Mouse (Mus musculus): ENCODE measurements around the gene Vwa2. TPM values are rescaled to one million over a fixed set of nuclear protein-coding genes. Genes with fewer than 3 reads are reported as not detected.

Gene Vwa2
- total and polyA plus RNA-seq, 3 experiments, result not detected

DNA sequence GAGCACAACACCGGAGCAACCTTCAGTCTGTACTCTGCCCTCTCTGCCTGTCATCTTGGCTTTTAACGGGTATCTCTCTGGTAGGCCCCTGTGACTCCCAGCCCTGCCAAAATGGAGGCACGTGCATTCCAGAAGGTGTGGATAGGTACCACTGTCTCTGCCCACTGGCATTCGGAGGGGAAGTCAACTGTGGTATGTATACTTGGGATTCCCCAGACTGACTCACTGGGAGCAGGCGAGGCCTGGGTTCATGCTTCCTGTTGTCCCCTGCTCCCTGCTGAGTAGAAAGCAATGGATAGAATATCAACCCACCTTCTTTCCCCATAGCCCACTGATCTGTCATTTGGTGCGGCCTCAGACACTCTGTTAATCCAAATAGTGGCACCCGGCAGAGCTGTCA is 31.3 kb downstream of the Vwa2 start:
- Histone ChIP-seq H3K27ac (ENCODE audit: control insufficient read depth, low read depth, low read length) (no peak overlapping the region), H3K27me3 (ENCODE audit: control insufficient read depth in 1 of 2, insufficient read depth in 2 of 2, low read length in 2 of 2) (no peaks in the 10 kb centered on the region), H3K79me2 (ENCODE audit: control insufficient read depth, insufficient read depth, low read length, poor library complexity) (no peaks in the 10 kb centered on the region), H3K36me3 (ENCODE audit: control insufficient read depth in 1 of 2, insufficient read depth in 2 of 2, low read length in 2 of 2) (no peaks in the 10 kb centered on the region), H3K4me3 (ENCODE audit: control insufficient read depth in 1 of 2, insufficient read depth in 1 of 2, low read depth in 2 of 2, low read length in 2 of 2) (no peak overlapping the region), H3K4me1 (ENCODE audit: control insufficient read depth in 1 of 2, insufficient read depth in 2 of 2, low read length in 2 of 2) (no peaks in the 10 kb centered on the region), H3K9ac (ENCODE audit: control insufficient read depth, low read depth, low read length, poor library complexity, severe bottlenecking) (no peak overlapping the region), H3K9me3 (replicated peaks; ENCODE audit: insufficient read depth, low read length) (no peaks in the 10 kb centered on the region)
- TF ChIP-seq E2F4 (IDR thresholded peaks at IDR 0.05; ENCODE audit: borderline replicate concordance, low read depth, low read length) (no peak), POLR2AphosphoS5 (IDR thresholded peaks at IDR 0.05; ENCODE audit: borderline replicate concordance, low read depth, low read length) (no peak), TCF12 (IDR thresholded peaks at IDR 0.05; ENCODE audit: low read depth, low read length) (no peak), SIN3A (IDR thresholded peaks at IDR 0.05; ENCODE audit: low read length) (no peak), TAL1 (IDR thresholded peaks at IDR 0.05; ENCODE audit: low read length) (no peak), MXI1 (IDR thresholded peaks at IDR 0.05; ENCODE audit: low read depth, low read length) (no peak), MAX (IDR thresholded peaks at IDR 0.05; ENCODE audit: low read length) (no peak), USF2 (IDR thresholded peaks at IDR 0.05; ENCODE audit: borderline replicate concordance in 1 of 2, insufficient read depth in 1 of 2, low read depth in 1 of 2, low read length in 2 of 2) (no peak), ELF1 (IDR thresholded peaks at IDR 0.05; ENCODE audit: low read depth, low read length) (no peak), GABPA (IDR thresholded peaks at IDR 0.05; ENCODE audit: low read depth, low read length) (no peak), NELFE (IDR thresholded peaks at IDR 0.05; ENCODE audit: low read depth, low read length) (no peak), MYC (IDR thresholded peaks at IDR 0.05; ENCODE audit: low read depth, low read length) (no peak), SMC3 (IDR thresholded peaks at IDR 0.05; ENCODE audit: low read depth, low read length) (no peak), USF1 (IDR thresholded peaks at IDR 0.05; ENCODE audit: low read depth, low read length) (no peak), JUND (IDR thresholded peaks at IDR 0.05; ENCODE audit: low read depth, low read length) (no peak), EP300 (IDR thresholded peaks at IDR 0.05; ENCODE audit: low read depth in 1 of 2, low read length in 2 of 2) (no peak), ZMIZ1 (IDR thresholded peaks at IDR 0.05; ENCODE audit: low read depth, low read length) (no peak), MYB (IDR thresholded peaks at IDR 0.05; ENCODE audit: low read depth, low read length) (no peak), GATA1 (IDR thresholded peaks at IDR 0.05; ENCODE audit: low read depth, low read length) (no peak), ZNF384 (IDR thresholded peaks at IDR 0.05; ENCODE audit: low read depth, low read length) (no peak)
- no peak for DNase-seq (ENCODE audit: low read depth, low spot score)

- Histone ChIP-seq H3K27ac (ENCODE audit: control insufficient read depth, low read depth, low read length) (no peak overlapping the region), H3K79me2 (ENCODE audit: control insufficient read depth, insufficient read depth, low read length, poor library complexity) (no peaks in the 10 kb centered on the region), H3K9me3 (replicated peaks; ENCODE audit: insufficient read depth, low read length) (no peaks in the 10 kb centered on the region), H3K36me3 (ENCODE audit: control insufficient read depth in 1 of 2, insufficient read depth in 2 of 2, low read length in 2 of 2) (no peaks in the 10 kb centered on the region), H3K4me3 (ENCODE audit: control insufficient read depth in 1 of 2, insufficient read depth in 1 of 2, low read depth in 2 of 2, low read length in 2 of 2) (no peak overlapping the region), H3K9ac (ENCODE audit: control insufficient read depth, low read depth, low read length, poor library complexity, severe bottlenecking) (no peak overlapping the region), H3K4me1 (ENCODE audit: control insufficient read depth in 1 of 2, insufficient read depth in 2 of 2, low read length in 2 of 2) (no peaks in the 10 kb centered on the region), H3K27me3 (ENCODE audit: control insufficient read depth in 1 of 2, insufficient read depth in 2 of 2, low read length in 2 of 2) (no peaks in the 10 kb centered on the region)
- TF ChIP-seq E2F4 (IDR thresholded peaks at IDR 0.05; ENCODE audit: borderline replicate concordance, low read depth, low read length) (no peak), TCF12 (IDR thresholded peaks at IDR 0.05; ENCODE audit: low read depth, low read length) (no peak), JUND (IDR thresholded peaks at IDR 0.05; ENCODE audit: low read depth, low read length) (no peak), ELF1 (IDR thresholded peaks at IDR 0.05; ENCODE audit: low read depth, low read length) (no peak), MYB (IDR thresholded peaks at IDR 0.05; ENCODE audit: low read depth, low read length) (no peak), KAT2A (conservative IDR thresholded peaks at IDR 0.05; ENCODE audit: low read depth, low read length) (no peak)
- no peak for DNase-seq (ENCODE audit: low read depth, low spot score)
Measured at GRCm38 (mm10) chr19:56907850-56908249, 33.8 kb downstream of the Vwa2 start.

Measured in MEL (cell line).